Mouse (Mus musculus): ENCODE results near the gene Prpf40b.

GRCm38 (mm10) chr15:99254477-99255005 is 40.3 kb upstream of the Prpf40b start:
- TF ChIP-seq POLR2A (IDR thresholded peaks at IDR 0.05; ENCODE audit: insufficient read length, low read depth), result peak; percentile 44
- TF ChIP-seq POLR2AphosphoS2 (IDR thresholded peaks at IDR 0.05; ENCODE audit: insufficient read length, low read depth), result no peak
- no peak for TF ChIP-seq USF1 (IDR thresholded peaks at IDR 0.05; ENCODE audit: low read depth)
- TF ChIP-seq TCF12 (IDR thresholded peaks at IDR 0.05; ENCODE audit: insufficient read depth, poor library complexity, severe bottlenecking), result no peak
- no peak for TF ChIP-seq E2F4 (IDR thresholded peaks at IDR 0.05; ENCODE audit: insufficient read depth)
- TF ChIP-seq MYOD1 (IDR thresholded peaks at IDR 0.05; ENCODE audit: control insufficient read depth in 1 of 3, insufficient read length in 2 of 3, low read depth in 2 of 3), result peak in 1 of 3 experiments; percentile 38
- TF ChIP-seq MYOG (IDR thresholded peaks at IDR 0.05; ENCODE audit: control insufficient read depth in 1 of 3, insufficient read depth in 1 of 3, insufficient read length in 2 of 3, low read depth in 2 of 3), result peak in 1 of 3 experiments; percentile 38
- no peak for TF ChIP-seq MAX (IDR thresholded peaks at IDR 0.05; ENCODE audit: low read depth)
- TF ChIP-seq SRF (IDR thresholded peaks at IDR 0.05; ENCODE audit: control insufficient read depth, insufficient read length, low read depth), result no peak
- TF ChIP-seq CEBPB (IDR thresholded peaks at IDR 0.05; ENCODE audit: insufficient read depth, poor library complexity, severe bottlenecking), result no peak
- no peak for TF ChIP-seq TCF3 (IDR thresholded peaks at IDR 0.05; ENCODE audit: insufficient read length, low read depth)
